Mouse (Mus musculus): ENCODE measurements around the gene Gm21060.

DNA sequence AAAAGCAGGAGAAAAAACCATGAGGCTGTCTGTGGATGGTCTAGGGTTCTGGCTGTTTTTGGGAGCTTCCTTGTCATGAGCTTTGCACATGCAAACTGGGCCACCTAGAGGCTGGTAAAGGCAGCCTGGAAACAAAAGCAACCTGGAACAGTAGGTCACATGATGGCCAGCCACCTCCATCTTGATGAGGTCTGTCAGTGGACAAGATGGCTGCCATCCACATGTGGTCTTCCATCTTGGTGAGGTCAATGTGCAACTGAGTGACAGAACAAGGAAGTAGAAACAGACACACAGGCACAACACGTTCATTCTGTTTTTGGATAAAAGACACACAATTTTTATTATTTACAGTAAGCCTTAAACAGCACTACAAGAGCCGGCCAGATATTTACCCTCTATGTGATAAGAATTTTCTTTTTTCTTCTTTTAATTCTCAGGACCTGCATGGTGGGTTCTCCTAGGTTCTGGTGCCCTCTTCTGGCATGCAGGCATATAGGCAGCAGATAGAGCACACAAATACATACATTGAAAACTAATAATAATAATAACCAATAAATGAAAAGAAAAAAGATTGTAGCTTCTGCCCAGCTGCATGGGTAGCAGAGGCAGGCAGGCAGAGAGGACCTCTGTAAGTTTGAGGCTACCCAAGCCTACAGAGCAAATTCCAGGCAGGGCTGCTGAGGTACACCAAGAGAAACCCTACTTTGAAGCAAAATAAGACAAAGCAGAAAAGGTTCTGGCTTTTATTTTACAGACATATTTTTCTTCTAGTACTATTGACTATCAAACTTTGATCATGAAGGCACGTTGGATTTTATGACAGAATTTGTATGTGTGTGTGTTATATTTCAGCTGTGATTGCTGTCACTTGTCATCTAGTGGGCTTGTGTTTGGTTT is 31.3 kb downstream of the Gm21060 start:
- TF ChIP-seq CTCF (IDR thresholded peaks at IDR 0.05; ENCODE audit: low read depth) = peak; percentile 68
- no peak for TF ChIP-seq EP300 (IDR thresholded peaks at IDR 0.05; ENCODE audit: low read depth)
